Mouse (Mus musculus): ENCODE measurements around the gene Spic. TPM values are rescaled to one million over a fixed set of nuclear protein-coding genes. Genes with fewer than 3 reads are reported as not detected.

Gene Spic
- polyA plus RNA-seq (2015; fragmentation: Nextera tagmentation; extraction: Ambion mirVana), result 0.08 and 0.42 TPM in 2 replicates

DNA sequence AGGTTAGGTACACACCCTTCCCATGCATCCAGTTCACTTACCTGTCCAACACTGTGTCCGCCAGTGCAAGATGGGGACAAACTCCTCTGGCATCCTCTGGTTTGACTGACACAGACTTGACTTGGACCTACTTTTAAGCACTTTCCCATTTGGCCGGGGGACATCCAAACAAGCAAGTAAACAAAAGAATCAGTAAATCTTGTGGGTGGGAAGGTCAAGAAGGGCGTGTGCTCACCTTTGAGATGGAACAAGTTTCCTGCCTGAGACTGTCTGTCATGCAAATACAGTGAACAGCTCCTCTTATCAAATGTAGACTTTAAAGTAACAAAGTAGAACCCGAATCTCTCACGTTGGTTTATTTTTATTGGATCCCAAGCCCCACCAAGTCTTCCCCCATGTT lies at the start of gene Spic:
TSS of gene Spic (minus strand) at position 91 of the 400 bp plus-strand sequence.
- no peak within 1 kb of the TSS for H3K9ac ChIP-seq
- WGBS, result 57% methylated on average over 5 of the region's 5 CpGs
- no peak within 1 kb of the TSS for H3K27ac ChIP-seq (replicated peaks)
- H3K4me2 ChIP-seq, result no peak within 1 kb of the TSS
- ATAC-seq (ENCODE audit: extremely low read depth, insufficient number of reproducible peaks, low FRiP score, low TSS enrichment), result no peak
- no peaks in the 10 kb centered on the region for H3K27me3 ChIP-seq (replicated peaks)
- H3K36me3 ChIP-seq, result no peaks in the 10 kb centered on the region
- H3K4me3 ChIP-seq, result no peak within 1 kb of the TSS
- no peaks in the 10 kb centered on the region for H3K9me3 ChIP-seq
- no peaks in the 10 kb centered on the region for H3K4me1 ChIP-seq

DNA sequence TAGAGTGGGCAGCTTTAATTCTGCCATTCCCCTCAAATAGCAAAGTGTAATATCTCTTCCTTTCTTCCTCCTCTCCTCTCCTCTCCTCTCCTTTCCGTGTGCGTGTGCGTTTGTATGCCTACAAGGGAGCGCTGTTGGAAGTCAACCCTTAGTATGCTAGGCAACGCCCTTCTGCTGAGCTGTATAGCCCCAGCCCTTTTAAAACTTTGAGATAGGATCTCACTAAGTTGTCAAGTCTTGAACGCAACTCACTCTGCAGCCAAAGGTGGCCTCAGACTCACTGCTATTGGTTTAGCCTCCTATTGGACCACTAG lies 47.5 kb upstream of the Spic start:
- Histone ChIP-seq H3K4me3 (peak overlapping the region; percentile 98), H3K27ac (replicated peaks) (no peak overlapping the region), H3K4me1 (peaks cover 23% of the 10 kb centered on the region), H3K9ac (peak overlapping the region; percentile 98), H3K36me3 (peaks cover 26% of the 10 kb centered on the region), H3K27me3 (replicated peaks) (0 out of 2 replicates have a peak, but pooled peaks cover 8% of the 10 kb centered on the region), H3K9me3 (no peaks in the 10 kb centered on the region), H3K4me2 (peak overlapping the region; percentile 87)
- ATAC-seq (ENCODE audit: extremely low read depth, insufficient number of reproducible peaks, low FRiP score, low TSS enrichment), result no peak
- 6% methylated on average over 6 of the region's 6 CpGs for WGBS

DNA sequence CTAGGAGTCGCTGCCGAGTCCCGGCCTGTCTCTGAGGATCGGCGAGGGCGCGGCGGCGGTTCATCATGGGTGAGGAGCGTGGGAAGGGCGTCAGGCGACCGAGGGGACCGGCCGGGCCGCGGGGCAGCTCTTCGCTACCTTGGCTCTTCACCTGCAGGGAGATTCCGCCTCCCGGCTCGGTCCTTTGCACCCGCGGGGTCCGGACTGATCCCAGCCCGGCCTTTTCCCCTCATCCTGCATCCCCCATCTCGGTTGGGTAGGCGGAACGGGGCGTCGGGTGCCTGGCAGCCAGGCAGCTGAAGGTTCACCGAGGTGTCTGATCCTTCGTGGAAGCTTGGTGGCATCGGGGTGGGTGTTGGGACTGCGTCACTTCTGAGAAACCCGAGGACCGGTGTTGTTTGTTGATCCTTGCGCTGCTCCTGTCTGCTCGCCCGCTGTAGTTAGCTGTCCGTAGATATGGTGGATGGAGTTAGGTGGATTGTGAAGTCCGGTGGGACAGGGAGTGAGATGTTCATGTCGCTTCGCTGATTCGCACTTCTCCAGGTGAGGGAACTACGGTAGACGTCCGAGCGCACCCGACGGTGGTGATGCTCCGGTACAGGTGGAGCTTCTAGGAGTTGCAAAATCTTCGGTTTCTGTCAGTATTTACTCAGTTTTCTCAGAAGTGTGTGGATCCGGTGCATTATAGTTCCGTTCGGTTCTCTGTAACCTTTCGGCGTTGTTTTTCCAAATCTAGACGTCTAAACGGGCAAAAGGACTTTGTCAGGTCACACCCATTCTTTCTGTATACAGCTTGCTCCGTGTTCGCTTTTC lies 46.9 kb upstream of the Spic start:
- Histone ChIP-seq H3K4me1 (peaks cover 23% of the 10 kb centered on the region), H3K36me3 (peaks cover 20% of the 10 kb centered on the region), H3K27me3 (replicated peaks) (0 out of 2 replicates have a peak, but pooled peaks cover 8% of the 10 kb centered on the region), H3K27ac (replicated peaks) (peak overlapping the region; percentile 86), H3K4me3 (peak overlapping the region; percentile 98), H3K9me3 (no peaks in the 10 kb centered on the region), H3K9ac (peak overlapping the region; percentile 98), H3K4me2 (peak overlapping the region; percentile 87)
- 1% methylated on average over 61 of the region's 61 CpGs for WGBS
- ATAC-seq (ENCODE audit: extremely low read depth, insufficient number of reproducible peaks, low FRiP score, low TSS enrichment), result peak; percentile 9; the same call in 1 of the 2 replicates

DNA sequence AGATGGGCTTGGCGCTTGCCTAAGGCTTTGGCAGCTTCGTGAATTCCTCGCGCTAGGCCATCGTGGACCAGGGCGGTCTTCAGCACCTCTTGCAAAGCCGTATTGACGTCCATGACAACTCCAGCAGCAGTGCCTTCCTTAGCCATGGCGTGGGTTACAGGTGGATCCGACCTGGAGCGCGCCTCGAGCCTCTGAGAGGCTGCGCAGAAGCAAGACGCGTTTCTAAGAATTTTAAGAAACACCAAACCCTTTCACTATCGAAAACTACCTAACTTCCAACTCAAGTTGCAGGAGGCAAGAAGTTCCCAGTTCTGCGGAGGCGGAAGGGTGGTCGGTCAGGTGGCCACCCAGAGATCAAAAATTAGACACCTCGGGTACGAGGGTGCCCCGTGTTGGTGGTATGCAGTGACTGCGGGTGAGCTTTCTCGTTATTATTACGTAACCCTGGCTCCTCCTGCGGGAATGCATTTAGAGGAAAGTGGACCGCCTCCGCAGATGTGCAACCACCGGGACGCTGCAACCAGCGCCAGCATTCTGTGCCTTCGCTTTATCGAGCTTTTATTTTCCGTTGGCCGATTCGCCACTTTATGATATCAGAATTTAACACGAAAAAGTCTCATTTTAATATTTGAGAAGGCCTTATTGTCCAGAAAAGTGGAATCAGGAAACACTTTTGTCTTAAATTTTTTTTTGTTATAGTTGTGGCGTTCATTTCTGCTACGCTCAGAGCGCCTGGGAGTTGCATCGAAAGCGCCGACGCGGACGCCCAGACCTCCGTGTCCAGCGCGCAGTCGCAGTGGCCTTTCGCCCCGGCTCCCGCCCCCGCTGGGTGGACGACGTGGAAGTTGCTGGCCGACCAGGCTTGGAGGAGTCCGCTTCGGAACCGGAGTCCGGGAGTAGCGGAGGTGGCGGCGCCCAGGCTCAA lies 46.0 kb upstream of the Spic start, which contains the start of gene Arl1:
TSS of gene Arl1 (plus strand) at position 288 of the 925 bp plus-strand sequence.
- Histone ChIP-seq H3K9me3 (no peaks in the 10 kb centered on the region), H3K36me3 (peaks cover 11% of the 10 kb centered on the region), H3K9ac (peak within 1 kb of the TSS; percentile 98), H3K4me3 (peak within 1 kb of the TSS; percentile 98), H3K4me1 (peaks cover 23% of the 10 kb centered on the region), H3K27me3 (replicated peaks) (0 out of 2 replicates have a peak, but pooled peaks cover 8% of the 10 kb centered on the region), H3K4me2 (peak within 1 kb of the TSS; percentile 87), H3K27ac (replicated peaks) (peak within 1 kb of the TSS; percentile 86)
- ATAC-seq (ENCODE audit: extremely low read depth, insufficient number of reproducible peaks, low FRiP score, low TSS enrichment), result peak; percentile 84
- WGBS, result under 1% methylated on average over 65 of the region's 65 CpGs

DNA sequence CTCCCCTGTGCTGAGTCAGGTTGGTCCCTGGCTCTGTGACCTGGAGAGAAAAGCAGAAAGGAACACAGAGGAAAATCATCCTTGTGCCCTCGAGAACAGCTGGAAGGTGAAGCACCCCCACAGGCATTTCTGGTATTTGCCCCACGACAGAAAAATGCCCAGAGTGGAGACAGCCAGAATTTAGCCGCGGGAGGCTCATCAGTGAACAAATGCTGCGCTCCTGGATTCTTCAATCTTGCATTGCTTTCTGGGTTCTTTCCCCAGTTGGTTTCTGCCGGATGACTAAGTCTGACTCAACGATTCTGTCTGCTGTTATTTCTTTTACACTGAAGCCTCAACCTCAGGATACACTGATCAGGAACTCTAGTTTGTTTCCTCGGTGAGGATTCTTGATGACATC lies 43.4 kb upstream of the Spic start:
- Histone ChIP-seq H3K4me1 (peaks cover 15% of the 10 kb centered on the region), H3K4me3 (no peak overlapping the region), H3K9ac (no peak overlapping the region), H3K27me3 (replicated peaks) (0 out of 2 replicates have a peak, but pooled peaks cover 8% of the 10 kb centered on the region), H3K9me3 (no peaks in the 10 kb centered on the region), H3K4me2 (no peak overlapping the region), H3K27ac (replicated peaks) (no peak overlapping the region), H3K36me3 (no peaks in the 10 kb centered on the region)
- ATAC-seq (ENCODE audit: extremely low read depth, insufficient number of reproducible peaks, low FRiP score, low TSS enrichment), result no peak
- 57% methylated on average over 8 of the region's 8 CpGs for WGBS

DNA sequence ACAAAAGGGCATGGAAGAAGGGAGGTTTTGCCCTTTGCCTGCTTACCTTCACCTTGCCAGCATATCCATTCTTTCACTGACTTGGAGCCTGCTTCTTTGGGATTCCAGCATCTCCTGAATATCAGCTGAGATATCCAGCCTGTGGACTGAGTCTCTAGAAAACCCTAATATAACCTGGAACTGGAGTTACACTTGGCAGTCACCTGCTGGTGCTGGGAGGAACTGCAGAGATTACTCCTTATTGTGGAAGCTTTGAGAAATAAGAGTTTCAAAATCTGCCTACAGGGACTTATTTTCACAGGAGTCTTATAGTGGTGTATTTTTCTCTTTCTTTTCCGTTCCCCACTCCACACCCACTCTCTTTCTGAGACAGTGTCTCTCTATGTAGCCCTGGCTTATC lies 42.3 kb upstream of the Spic start:
- Histone ChIP-seq H3K27ac (replicated peaks) (no peak overlapping the region), H3K4me1 (peaks cover 6% of the 10 kb centered on the region), H3K4me3 (no peak overlapping the region), H3K4me2 (no peak overlapping the region), H3K9me3 (no peaks in the 10 kb centered on the region), H3K36me3 (no peaks in the 10 kb centered on the region), H3K9ac (no peak overlapping the region), H3K27me3 (replicated peaks) (0 out of 2 replicates have a peak, but pooled peaks cover 8% of the 10 kb centered on the region)
- WGBS, result 28% methylated on average over 1 of the region's 1 CpGs
- ATAC-seq (ENCODE audit: extremely low read depth, insufficient number of reproducible peaks, low FRiP score, low TSS enrichment), result no peak

DNA sequence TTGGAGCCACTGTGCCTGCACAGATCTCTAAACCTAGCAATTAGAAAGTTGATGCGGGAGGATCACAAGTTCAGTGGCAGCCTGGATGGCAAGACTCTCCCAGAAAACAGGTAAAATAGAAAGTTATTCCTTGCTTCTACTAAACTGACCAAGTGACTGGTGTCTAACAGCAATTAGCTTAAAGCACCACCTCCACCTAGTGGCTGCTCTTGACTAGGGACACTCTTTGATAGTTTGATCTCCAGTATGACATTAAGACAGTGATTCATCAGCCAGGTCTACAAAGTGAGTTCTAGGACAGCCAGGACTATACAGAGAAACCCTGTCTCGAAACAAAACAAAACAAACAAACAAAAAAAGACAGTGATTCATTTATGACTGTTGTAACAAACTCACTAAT lies 40.5 kb upstream of the Spic start:
- no peak for ATAC-seq (ENCODE audit: extremely low read depth, insufficient number of reproducible peaks, low FRiP score, low TSS enrichment)
- H3K4me1 ChIP-seq, result peaks cover 3% of the 10 kb centered on the region
- peaks cover 8% of the 10 kb centered on the region; the same call in 1 of the 2 replicates for H3K27me3 ChIP-seq (replicated peaks)
- H3K27ac ChIP-seq (replicated peaks), result no peak overlapping the region
- H3K36me3 ChIP-seq, result no peaks in the 10 kb centered on the region
- no peaks in the 10 kb centered on the region for H3K9me3 ChIP-seq
- H3K9ac ChIP-seq, result no peak overlapping the region
- 48% methylated on average over 2 of the region's 2 CpGs for WGBS
- H3K4me3 ChIP-seq, result no peak overlapping the region
- H3K4me2 ChIP-seq, result no peak overlapping the region

DNA sequence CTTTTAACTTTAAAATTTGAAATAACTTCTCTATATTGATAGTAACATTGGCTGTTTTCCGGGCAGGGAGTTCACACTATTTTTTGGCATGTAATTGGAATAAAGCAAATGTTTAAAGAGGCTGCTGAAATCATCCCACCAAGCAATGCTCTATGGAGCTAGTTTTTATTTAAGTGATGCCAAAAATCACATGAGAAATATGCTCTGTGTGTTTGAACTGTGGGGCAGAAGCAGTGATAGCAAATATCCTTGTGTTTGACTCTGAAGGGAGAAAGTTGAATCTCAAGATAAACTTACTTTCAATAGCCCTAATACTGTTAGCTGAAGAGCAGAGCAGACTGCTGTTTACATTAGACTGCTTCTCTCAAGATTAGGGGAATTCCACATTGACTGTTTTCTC lies 34.8 kb upstream of the Spic start:
- H3K4me3 ChIP-seq, result no peak overlapping the region
- no peak overlapping the region for H3K4me2 ChIP-seq
- no peak for ATAC-seq (ENCODE audit: extremely low read depth, insufficient number of reproducible peaks, low FRiP score, low TSS enrichment)
- peaks cover 8% of the 10 kb centered on the region; the same call in 1 of the 2 replicates for H3K27me3 ChIP-seq (replicated peaks)
- H3K9ac ChIP-seq, result no peak overlapping the region
- H3K4me1 ChIP-seq, result no peaks in the 10 kb centered on the region
- no peaks in the 10 kb centered on the region for H3K36me3 ChIP-seq
- no peaks in the 10 kb centered on the region for H3K9me3 ChIP-seq
- no peak overlapping the region for H3K27ac ChIP-seq (replicated peaks)
- 54% methylated on average over 1 of the region's 1 CpGs for WGBS

DNA sequence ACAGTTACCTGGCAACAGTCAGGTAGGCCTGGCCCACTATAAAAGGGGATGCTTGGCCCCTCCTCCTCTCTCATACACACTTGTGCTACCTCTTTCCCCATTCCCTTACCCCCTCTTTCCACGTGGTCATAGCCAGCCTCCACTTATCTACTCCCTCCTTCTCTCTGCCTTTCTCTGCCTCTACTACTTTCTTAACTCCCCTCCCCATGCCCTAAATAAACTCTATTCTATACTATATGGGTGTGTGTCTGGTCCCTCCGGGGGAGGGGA lies 32.9 kb upstream of the Spic start:
- H3K4me3 ChIP-seq, result no peak overlapping the region
- H3K27me3 ChIP-seq (replicated peaks), result peaks cover 8% of the 10 kb centered on the region; the same call in 1 of the 2 replicates
- H3K27ac ChIP-seq (replicated peaks), result no peak overlapping the region
- no peaks in the 10 kb centered on the region for H3K36me3 ChIP-seq
- no peaks in the 10 kb centered on the region for H3K4me1 ChIP-seq
- WGBS, result 42% methylated on average over 2 of the region's 2 CpGs
- H3K4me2 ChIP-seq, result no peak overlapping the region
- no peak for ATAC-seq (ENCODE audit: extremely low read depth, insufficient number of reproducible peaks, low FRiP score, low TSS enrichment)
- no peak overlapping the region for H3K9ac ChIP-seq
- no peaks in the 10 kb centered on the region for H3K9me3 ChIP-seq

DNA sequence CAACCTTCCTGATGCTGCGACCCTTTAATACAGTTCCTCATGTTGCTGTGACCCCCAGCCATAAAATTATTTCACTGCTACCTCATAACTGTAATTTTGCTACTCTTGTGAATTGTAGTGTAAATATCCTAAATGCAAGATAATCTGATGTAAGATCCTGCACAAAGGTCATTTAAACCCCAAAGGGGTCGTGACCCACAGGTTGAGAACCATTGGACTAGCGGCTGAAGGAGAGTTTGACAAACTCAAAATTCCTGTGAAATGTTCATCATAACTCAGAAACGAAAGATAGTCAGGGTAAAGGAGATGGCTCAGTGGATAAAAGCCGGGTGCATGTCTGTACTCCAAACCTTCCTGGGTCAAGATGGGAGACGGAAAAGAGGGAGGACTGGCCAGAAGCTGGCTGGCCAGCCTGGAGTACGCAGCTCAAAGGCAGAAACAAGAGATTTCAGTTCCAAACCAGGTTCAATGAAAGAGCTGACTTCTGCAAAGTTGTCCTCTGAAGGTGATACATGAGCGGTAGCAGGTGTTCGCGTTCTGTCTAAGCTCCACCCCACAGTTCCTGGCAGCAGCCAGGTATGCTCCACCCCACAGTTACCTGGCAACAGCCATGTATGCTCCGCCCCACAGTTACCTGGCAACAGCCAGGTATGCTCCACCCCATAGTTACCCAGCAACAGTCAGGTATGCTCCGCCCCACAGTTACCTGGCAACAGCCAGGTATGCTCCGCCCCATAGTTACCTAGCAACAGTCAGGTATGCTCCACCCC lies 32.4 kb upstream of the Spic start:
- H3K27me3 ChIP-seq (replicated peaks), result peaks cover 8% of the 10 kb centered on the region; the same call in 1 of the 2 replicates
- H3K4me1 ChIP-seq, result no peaks in the 10 kb centered on the region
- H3K9ac ChIP-seq, result no peak overlapping the region
- H3K4me3 ChIP-seq, result no peak overlapping the region
- no peak for ATAC-seq (ENCODE audit: extremely low read depth, insufficient number of reproducible peaks, low FRiP score, low TSS enrichment)
- H3K4me2 ChIP-seq, result no peak overlapping the region
- no peaks in the 10 kb centered on the region for H3K9me3 ChIP-seq
- 44% methylated on average over 13 of the region's 13 CpGs for WGBS
- no peak overlapping the region for H3K27ac ChIP-seq (replicated peaks)
- H3K36me3 ChIP-seq, result no peaks in the 10 kb centered on the region

DNA sequence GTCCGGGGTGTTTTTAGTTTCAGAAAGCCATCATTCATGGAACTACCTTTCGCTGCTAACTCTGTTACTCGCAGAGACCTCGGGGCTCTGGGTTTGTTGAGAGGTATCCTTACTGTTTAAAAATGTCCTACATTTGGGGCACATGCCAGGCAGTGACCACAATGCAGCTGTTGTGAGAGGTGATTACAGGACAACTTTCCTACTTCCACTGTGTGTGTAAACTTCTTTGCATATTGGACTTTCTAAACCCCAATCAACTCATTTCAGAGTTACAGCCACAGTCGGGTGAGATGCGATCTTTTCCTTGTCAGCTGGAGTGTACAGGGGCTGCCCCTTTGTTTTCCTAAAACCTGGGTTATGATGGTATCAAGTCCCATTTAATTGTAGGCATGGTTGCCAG lies 30.8 kb upstream of the Spic start:
- H3K4me3 ChIP-seq, result no peak overlapping the region
- WGBS, result 83% methylated on average over 6 of the region's 6 CpGs
- no peaks in the 10 kb centered on the region for H3K36me3 ChIP-seq
- H3K27ac ChIP-seq (replicated peaks), result no peak overlapping the region
- H3K9me3 ChIP-seq, result no peaks in the 10 kb centered on the region
- ATAC-seq (ENCODE audit: extremely low read depth, insufficient number of reproducible peaks, low FRiP score, low TSS enrichment), result no peak
- H3K4me2 ChIP-seq, result no peak overlapping the region
- H3K9ac ChIP-seq, result no peak overlapping the region
- H3K27me3 ChIP-seq (replicated peaks), result 0 out of 2 replicates have a peak, but pooled peaks cover 8% of the 10 kb centered on the region
- H3K4me1 ChIP-seq, result no peaks in the 10 kb centered on the region
